Mouse (Mus musculus) small intestine, adult 2 months (tissue): ENCODE results near the gene Mrps24. TPM values are rescaled to one million over a fixed set of nuclear protein-coding genes. Genes with fewer than 3 reads are reported as not detected.

Experiments
- H3K27ac ChIP-seq: fragments of 200-500 bp; 2 replicates; pipeline ENCODE4 v1.5.1; 2012; ENCODE audit warnings: low read depth, low read length, control low read depth, inconsistent platforms; ENCODE audit not compliant: insufficient read depth
- H3K27me3 ChIP-seq: fragments of 200-500 bp; 2 replicates; pipeline ENCODE4 v1.6.1; 2012; ENCODE audit warnings: mild to moderate bottlenecking, moderate library complexity, low read length, inconsistent platforms; ENCODE audit not compliant: control insufficient read depth, insufficient read depth
- H3K36me3 ChIP-seq: fragments of 200-500 bp; 2 replicates; pipeline ENCODE4 v1.6.1; 2012; ENCODE audit warnings: mild to moderate bottlenecking, low read length, control low read depth, inconsistent platforms; ENCODE audit not compliant: control insufficient read depth, insufficient read depth
- H3K4me1 ChIP-seq: fragments of 200-500 bp; 2 replicates; pipeline ENCODE4 v1.6.1; 2012; ENCODE audit warnings: low read length, inconsistent platforms, mixed read lengths; ENCODE audit not compliant: control insufficient read depth, insufficient read depth, insufficient read length
- H3K4me3 ChIP-seq: fragments of 200-500 bp; 2 replicates; pipeline ENCODE4 v1.5.1; 2012; ENCODE audit warnings: low read depth, mild to moderate bottlenecking, control low read depth, inconsistent platforms, low read length, moderate library complexity
- CTCF ChIP-seq: fragments of 200-500 bp; IDR thresholded peaks from 2 replicates; pipeline ENCODE4 v1.5.1; 2012; ENCODE audit warnings: low read depth, mild to moderate bottlenecking, control low read depth, inconsistent platforms, low read length, moderate library complexity, mixed read lengths; ENCODE audit not compliant: insufficient replicate concordance, insufficient read length; ENCODE audit errors: extremely low read depth
- POLR2A ChIP-seq: fragments of 200-500 bp; IDR thresholded peaks from 2 replicates; pipeline ENCODE4 v1.6.1; 2012; ENCODE audit warnings: low read depth, mild to moderate bottlenecking, control low read depth, inconsistent platforms, low read length, moderate library complexity
- WGBS: fragments of 180-500 bp; shearing (Covaris S2); methylation state at CpG from one replicate; pipeline ENCODE4 v1.1.7; 2018; 5-methylcytosine and 5-hydroxymethylcytosine counted together
- polyA plus RNA-seq: library from polyadenylated mRNA; depleted of rRNA; stranded (reverse); fragments of >200 nt; gene quantifications from 2 replicates; pipeline ENCODE4 v1.2.3, GENCODE M21; 2012; rRNA removed

Gene Mrps24
- polyA plus RNA-seq, 1 experiment: 379 TPM

DNA sequence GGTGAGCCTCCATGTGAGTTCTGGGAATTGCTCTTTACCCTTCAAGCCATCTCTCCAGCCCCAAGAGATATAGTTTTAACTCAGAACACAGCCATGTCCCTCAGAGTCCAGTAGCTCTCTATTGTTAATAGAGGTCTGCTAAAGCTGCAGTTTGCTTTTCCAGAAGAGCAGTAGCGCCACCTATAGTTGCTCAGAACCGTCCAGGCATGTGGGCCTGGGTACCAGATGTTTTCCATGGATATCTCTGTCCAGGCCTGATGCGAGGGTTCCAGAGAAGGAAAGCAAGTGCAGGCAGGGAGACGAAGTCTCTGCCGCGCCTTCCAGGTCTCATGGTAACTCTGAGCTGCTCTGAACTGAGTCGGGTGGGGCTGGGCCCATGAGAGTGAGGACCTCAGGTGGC, 23.7 kb downstream of the Mrps24 start:
- Histone ChIP-seq H3K27ac (no peak overlapping the region), H3K36me3 (no peaks in the 10 kb centered on the region), H3K4me3 (no peak overlapping the region), H3K27me3 (no peaks in the 10 kb centered on the region), H3K4me1 (no peaks in the 10 kb centered on the region)
- TF ChIP-seq CTCF: peak; percentile 32; the same call in 1 of the 2 replicates
- no peak for TF ChIP-seq POLR2A
- 35% methylated on average over 7 of the region's 7 CpGs for WGBS

DNA sequence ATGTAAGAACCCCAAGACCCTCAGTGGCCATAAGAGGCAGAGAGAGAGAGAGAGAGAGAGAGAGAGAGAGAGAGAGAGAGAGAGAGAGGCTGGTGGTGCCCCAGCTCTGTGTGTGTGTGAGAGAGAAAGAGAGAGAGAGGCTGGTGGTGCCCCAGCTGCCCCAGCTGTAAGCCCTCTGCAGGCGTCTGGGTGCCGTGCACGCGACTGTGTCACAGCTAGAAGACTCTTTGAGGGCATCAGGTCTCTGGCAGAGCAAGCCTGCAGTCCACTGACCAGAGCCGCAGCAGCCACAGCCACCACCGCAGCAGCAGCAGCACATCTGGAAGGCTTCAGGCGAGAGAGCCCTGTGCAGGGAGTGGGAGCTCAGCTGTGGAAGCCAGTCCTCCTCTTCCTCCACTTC, 31.2 kb downstream of the Mrps24 start:
- WGBS: 45% methylated on average over 7 of the region's 7 CpGs

GRCm38 (mm10) chr11:5682541-5682940, 32.9 kb downstream of the Mrps24 start:
- TF ChIP-seq CTCF: no peak
- no peak for TF ChIP-seq POLR2A
- Histone ChIP-seq H3K27ac (no peak overlapping the region), H3K4me1 (no peaks in the 10 kb centered on the region), H3K27me3 (no peaks in the 10 kb centered on the region), H3K4me3 (no peak overlapping the region), H3K36me3 (no peaks in the 10 kb centered on the region)
- WGBS: 66% methylated on average over 6 of the region's 6 CpGs

More for the DNA sequence above, 31.2 kb downstream of the Mrps24 start:
- H3K4me3 ChIP-seq: no peak overlapping the region
- H3K27ac ChIP-seq: no peak overlapping the region
- no peaks in the 10 kb centered on the region for H3K36me3 ChIP-seq
- H3K4me1 ChIP-seq: no peaks in the 10 kb centered on the region
- H3K27me3 ChIP-seq: no peaks in the 10 kb centered on the region
- TF ChIP-seq CTCF (no peak), POLR2A (no peak)

Other genes with a start within 250 kb of the Mrps24 start
- gene Xbp1, start 195.0 kb downstream of the Mrps24 start, polyA plus RNA-seq: 79.2 and 124 TPM in 2 replicates
- gene Ccdc117, start 173.5 kb downstream of the Mrps24 start, polyA plus RNA-seq: 2.2 and 2.9 TPM in 2 replicates
- gene Ankrd36, start 146.0 kb downstream of the Mrps24 start, polyA plus RNA-seq: not detected in 2 replicates
- 18.6 and 45.5 TPM in 2 replicates for gene Urgcp, start 46.7 kb upstream of the Mrps24 start, polyA plus RNA-seq
- gene Dbnl, start 72.8 kb upstream of the Mrps24 start, polyA plus RNA-seq: 60.0 and 109 TPM in 2 replicates
- gene Pgam2, start 88.1 kb upstream of the Mrps24 start, polyA plus RNA-seq: 0.35 TPM in 1 of 2 replicates, not detected in the other
- 23.2 and 37.7 TPM in 2 replicates for gene Polm, start 122.3 kb upstream of the Mrps24 start, polyA plus RNA-seq
- 12.4 and 14.2 TPM in 2 replicates for gene Aebp1, start 146.3 kb upstream of the Mrps24 start, polyA plus RNA-seq
- gene Pold2, start 162.6 kb upstream of the Mrps24 start, polyA plus RNA-seq: 132 and 133 TPM in 2 replicates
- gene Myl7, start 183.1 kb upstream of the Mrps24 start, polyA plus RNA-seq: 4.3 and 9.7 TPM in 2 replicates
- 0.33 and 1.2 TPM in 2 replicates for gene Gck, start 234.4 kb upstream of the Mrps24 start, polyA plus RNA-seq
- 56.2 and 84.5 TPM in 2 replicates for gene Ykt6, start 240.0 kb upstream of the Mrps24 start, polyA plus RNA-seq